Mouse (Mus musculus) thymus, postnatal 0 days (tissue): ENCODE data around the gene Rab8b. TPM values are rescaled to one million over a fixed set of nuclear protein-coding genes. Genes with fewer than 3 reads are reported as not detected.
A peak's percentile ranks its signal among the peaks of the same experiment; 100 is the strongest.

Experiments
- DNase-seq: peaks from one replicate; pipeline ENCODE4 v3.0.0-alpha.2; 2015; ENCODE audit warnings: low spot score
- polyA plus RNA-seq: library from polyadenylated mRNA; unstranded; fragments of >200 nt; fragmentation: Nextera tagmentation; extraction: Ambion mirVana; gene quantifications from 2 replicates; pipeline ENCODE4 v1.2.1, GENCODE M21; 2015

Rab8b gene
- polyA plus RNA-seq: 14.4 and 25.8 TPM in 2 replicates

DNA sequence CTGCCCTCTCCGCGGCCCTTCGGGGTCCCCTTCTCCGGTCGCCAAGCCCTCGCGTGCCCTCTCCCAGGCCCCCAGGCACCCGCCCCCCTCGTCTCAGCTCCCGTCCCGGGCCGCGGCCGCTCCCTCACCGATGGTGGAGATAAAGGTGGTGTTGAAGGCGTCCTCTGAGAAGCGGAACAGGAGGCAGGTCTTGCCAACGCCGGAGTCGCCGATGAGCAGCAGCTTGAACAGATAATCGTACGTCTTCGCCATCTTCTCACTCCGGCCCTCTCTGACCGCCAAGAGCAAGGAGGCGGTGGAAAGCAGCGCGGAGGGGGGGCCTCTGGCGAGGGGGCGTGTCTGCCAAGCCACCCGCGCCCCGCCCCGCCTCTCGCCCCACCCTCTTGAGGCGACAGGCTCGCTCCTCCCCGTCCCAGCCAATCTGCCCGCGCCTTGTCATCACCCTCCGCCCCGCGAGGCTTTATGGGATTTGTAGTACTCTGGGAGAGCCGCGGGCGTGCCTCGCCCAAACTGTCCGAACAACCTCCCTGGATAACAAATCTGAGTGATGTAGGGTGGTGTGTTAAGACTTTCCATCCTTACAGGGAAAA is at the start of gene Rab8b:
Rab8b (minus strand) TSS at position 306 of the 590 bp plus-strand sequence.
- peak; percentile 96 for DNase-seq

DNA sequence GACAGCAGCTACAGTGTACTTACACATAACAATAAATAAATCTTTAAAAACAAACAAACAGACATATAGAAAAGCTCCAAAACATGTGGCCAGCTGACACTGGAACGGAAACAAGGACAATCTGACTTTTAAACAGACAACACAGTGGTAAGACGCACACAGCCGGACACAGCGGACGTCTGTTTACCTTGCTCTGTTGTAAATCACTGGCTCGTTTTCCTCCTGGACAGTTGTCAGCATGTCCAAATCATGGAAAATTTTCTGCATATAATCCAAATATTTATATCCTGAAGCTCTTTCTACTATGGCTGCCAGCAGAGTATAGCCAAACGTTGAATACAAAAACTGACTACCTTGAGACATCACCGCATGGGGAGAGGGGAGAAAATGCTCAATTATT is 48.0 kb upstream of the Rab8b start:
- no peak for DNase-seq

- DNase-seq: no peak
Measured at GRCm38 (mm10) chr9:66961478-66961877, 42.0 kb upstream of the Rab8b start.

DNA sequence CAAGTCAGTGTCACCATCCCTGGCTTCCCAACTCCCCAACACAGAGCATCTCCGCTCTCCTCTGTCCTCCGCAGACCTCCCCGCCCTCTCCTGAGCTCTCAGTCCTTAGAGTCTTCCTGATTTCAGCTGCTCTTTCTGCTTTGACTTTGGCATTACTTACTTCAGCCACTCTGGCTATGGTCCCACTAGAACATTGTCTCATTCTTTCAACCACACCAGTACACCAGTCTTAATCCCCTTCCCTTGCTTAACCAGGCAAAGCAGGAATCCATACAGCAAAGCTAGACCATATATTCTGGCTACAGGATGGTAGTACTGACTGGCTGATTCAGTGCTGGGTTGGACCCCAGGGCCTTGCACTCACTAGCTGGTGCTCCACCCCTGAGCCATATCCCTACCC is 38.0 kb upstream of the Rab8b start:
- no peak for DNase-seq

DNA sequence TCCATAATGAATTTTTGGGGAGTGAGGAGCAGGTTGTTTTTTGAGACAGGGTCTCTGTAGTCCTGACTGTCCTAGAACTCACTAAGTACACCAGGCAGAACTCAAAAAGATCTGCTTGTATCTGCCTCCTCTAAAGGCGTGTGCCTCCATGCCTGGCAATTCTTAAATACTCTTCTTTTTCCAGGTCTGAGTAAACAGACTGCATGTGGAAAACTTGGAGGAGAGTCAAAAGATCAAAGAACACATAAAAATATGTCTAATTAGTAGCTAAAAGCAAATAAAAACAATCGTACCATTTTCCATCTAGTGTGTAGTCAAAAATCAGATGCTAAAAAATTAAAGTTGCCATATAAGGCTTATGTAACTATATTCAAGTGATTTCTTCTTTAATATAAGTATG is 33.4 kb upstream of the Rab8b start:
- DNase-seq: no peak

GRCm38 (mm10) chr9:66952321-66952720 is 32.8 kb upstream of the Rab8b start:
- DNase-seq: no peak

DNA sequence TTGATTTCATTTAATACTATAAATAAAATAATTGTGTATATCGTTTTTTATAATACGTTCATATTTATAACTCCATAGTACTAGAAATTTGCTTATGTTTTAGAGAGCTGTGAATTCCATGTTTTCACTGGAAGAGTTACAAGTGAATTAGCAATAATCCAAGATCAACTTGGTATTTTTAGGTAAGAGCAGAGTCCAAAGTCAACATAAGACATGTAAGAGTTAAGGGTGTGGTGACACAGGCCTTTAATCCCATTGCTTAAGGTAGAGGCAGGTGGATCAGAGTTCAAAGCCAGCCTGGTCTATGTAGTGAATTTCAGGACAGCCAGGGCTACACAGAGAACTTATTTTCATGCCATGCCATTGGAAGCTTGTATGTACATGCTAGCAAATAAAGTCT is 29.0 kb upstream of the Rab8b start:
- DNase-seq: no peak

GRCm38 (mm10) chr9:66945647-66946641 is 26.5 kb upstream of the Rab8b start, which contains the start of gene Rps27l:
Rps27l (plus strand) TSS chr9:66946086.
- peak; percentile 94 for DNase-seq

- DNase-seq: no peak
Measured at GRCm38 (mm10) chr9:66945161-66945560, 25.7 kb upstream of the Rab8b start.

GRCm38 (mm10) chr9:66938836-66939235 is 19.3 kb upstream of the Rab8b start:
- peak; percentile 67 for DNase-seq

GRCm38 (mm10) chr9:66937507-66937906 is 18.0 kb upstream of the Rab8b start:
- no peak for DNase-seq

DNA sequence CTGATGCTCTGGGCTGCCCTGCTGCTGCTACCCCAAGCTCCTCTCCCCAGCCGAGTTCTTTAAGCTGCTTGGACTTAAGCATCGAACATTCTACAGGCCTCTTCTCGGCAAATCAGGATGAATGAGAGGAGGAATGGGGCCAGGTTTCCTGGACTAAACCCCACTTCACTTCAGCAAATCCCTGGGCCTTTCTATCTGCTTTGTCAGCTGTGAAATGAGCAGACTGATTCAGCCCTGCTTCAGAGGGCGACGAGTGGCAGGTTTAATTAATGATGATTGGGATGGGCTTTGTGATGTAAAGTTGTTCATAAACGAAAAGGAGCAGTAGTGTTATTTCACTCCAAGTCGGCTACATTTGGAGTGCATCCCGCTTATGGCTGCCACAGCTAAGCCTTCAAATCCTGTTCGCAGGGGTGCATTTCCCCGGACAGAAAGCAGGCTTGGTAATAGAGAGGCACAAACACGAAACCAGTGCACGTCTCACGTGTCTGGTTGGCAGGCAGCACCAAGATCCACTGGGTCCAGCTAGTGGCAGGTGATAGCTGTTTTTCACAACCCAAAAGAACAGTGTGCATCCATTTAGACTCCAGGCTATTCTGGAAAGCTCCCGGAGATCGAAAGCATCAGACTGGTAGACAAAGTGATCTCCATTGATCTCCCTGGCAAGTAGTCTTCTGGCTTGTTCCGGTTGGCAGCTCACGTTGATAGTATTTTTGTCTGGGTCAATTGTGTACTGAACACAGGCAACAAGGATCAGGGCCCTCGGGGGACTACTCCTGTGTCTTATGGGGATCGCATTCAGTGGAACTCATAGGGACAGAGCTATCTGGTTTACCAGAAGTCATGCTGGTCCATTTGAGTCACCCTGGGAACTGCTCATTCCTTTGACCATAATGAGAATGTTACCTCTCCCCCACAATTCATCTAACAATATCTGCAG is 14.7 kb upstream of the Rab8b start:
- no peak for DNase-seq

GRCm38 (mm10) chr9:66930351-66930750 is 10.9 kb upstream of the Rab8b start:
- no peak for DNase-seq

DNA sequence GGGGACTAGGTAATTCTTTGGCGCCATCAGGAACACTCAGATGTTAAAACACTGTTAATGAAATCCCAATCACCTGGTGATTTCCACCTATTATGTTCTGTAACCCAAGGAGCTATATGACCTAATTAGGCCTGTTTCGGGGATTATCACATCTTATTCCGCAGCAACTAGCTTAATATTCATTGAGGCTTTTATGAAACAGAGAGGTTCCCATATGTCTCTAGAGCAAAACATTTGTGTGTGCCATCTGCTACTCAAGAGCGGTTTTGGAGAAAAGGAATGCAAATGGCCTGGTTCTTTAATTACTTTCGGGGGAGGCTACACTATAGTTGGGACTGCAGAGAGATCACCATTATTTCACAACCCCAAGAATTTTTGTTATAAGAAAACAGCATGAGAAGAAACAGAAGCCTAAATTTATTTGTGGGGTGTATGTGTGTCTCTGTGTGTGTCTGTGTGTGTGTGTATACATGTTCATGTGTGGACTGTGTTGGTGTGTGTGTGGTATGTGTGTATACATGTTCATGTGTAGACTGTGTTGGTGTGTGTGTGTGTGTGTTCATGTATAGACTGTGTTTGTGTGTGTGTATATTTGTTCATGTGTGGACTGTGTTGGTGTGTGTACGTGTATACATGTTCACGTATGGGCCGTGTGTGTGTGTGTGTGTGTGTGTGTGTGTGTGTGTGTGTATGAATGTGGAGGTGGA is 8.4 kb upstream of the Rab8b start:
- DNase-seq: no peak

DNA sequence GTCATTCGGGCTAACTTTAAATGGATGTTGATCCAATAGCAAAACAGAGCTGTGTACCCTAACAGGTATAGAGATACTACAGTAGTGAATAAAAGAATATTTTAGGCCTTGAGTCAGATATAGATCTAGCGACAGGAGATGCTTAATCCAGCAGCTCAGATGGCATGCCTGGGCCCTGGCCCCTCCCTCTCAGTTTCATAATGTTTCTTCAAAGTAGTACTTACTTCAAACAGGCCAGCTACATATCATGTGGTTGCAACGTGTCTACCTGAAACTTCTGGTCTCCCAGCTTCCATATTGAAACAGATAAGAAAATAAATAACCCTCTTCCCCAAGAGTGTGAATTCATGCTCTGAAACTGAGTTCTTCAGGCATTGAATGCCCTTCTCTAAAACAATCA is 6.4 kb upstream of the Rab8b start:
- peak; percentile 21 for DNase-seq

- DNase-seq: no peak
Measured at GRCm38 (mm10) chr9:66922076-66922475, 2.6 kb upstream of the Rab8b start.

- DNase-seq: peak; percentile 58
Measured at GRCm38 (mm10) chr9:66920488-66921279, 1.2 kb upstream of the Rab8b start.

- no peak for DNase-seq
Measured at GRCm38 (mm10) chr9:66919981-66920380, 494 bp upstream of the Rab8b start.

- no peak for DNase-seq
Measured at GRCm38 (mm10) chr9:66918672-66919330, 686 bp downstream of the Rab8b start.
